ENCODE assay signal across 21 mouse cellular contexts in genomic region chr2:22780884-22781283, GRCm38 (mm10). TPM values are rescaled to one million over a fixed set of nuclear protein-coding genes. Genes with fewer than 3 reads are reported as not detected.
DNase-seq lines count a peak whose midpoint lies in the region; ATAC-seq and TF ChIP-seq lines count a peak whose summit lies in the region.
"Had no signal": no experiment of that assay in that cellular context is flagged by ENCODE, and none has a peak within 500 bp of the region (broad histone marks: within the 10 kb centered on the region; RNA-seq: fewer than 3 reads in every experiment).

No protein-coding gene starts in this region.

- H3K4me3 ChIP-seq in layer of hippocampus, adult 2 months, result no peak overlapping the region
- H3K4me3 ChIP-seq in midbrain, postnatal 0 days (ENCODE audit: low read depth, low read length), result no peak overlapping the region
- no peak overlapping the region for H3K4me3 ChIP-seq in midbrain, embryonic 16.5 days (ENCODE audit: low read depth, low read length)
- H3K4me3 ChIP-seq in liver, embryonic 14.5 days (ENCODE audit: insufficient read depth in 1 of 2, low read depth in 2 of 2, low read length in 2 of 2), result no peak overlapping the region
- H3K4me3 ChIP-seq in heart, embryonic 12.5 days, result no peak overlapping the region
- H3K4me3 ChIP-seq: embryonic facial prominence, embryonic 10.5 days; forebrain, embryonic 10.5 days; heart, embryonic 10.5 days; hindbrain, embryonic 10.5 days; hindbrain, embryonic 15.5 days had no signal

- ATAC-seq in midbrain, postnatal 0 days (ENCODE audit: low FRiP score), result no peak
- no peak for ATAC-seq in midbrain, embryonic 16.5 days
- no peak for ATAC-seq in liver, embryonic 14.5 days (ENCODE audit: insufficient read depth)
- ATAC-seq in erythroid progenitor cell, adult 5-6 weeks (replicated peaks; ENCODE audit: low FRiP score, poor library complexity, severe bottlenecking), result no peak
- ATAC-seq in heart, embryonic 12.5 days (ENCODE audit: insufficient number of reproducible peaks, low FRiP score), result no peak
- ATAC-seq: forebrain, embryonic 14.5 days had no signal

- no peaks in the 10 kb centered on the region for H3K27me3 ChIP-seq in midbrain, postnatal 0 days (ENCODE audit: insufficient read depth, low read length)
- H3K27me3 ChIP-seq in midbrain, embryonic 16.5 days (ENCODE audit: control insufficient read depth, insufficient read depth, low read depth, low read length), result no peaks in the 10 kb centered on the region
- no peaks in the 10 kb centered on the region for H3K27me3 ChIP-seq in liver, embryonic 14.5 days (ENCODE audit: control insufficient read depth, insufficient read depth, low read length)
- no peaks in the 10 kb centered on the region for H3K27me3 ChIP-seq in heart, embryonic 12.5 days (replicated peaks)
- H3K27me3 ChIP-seq: hindbrain, embryonic 15.5 days had no signal

- H3K4me1 ChIP-seq in midbrain, postnatal 0 days (ENCODE audit: insufficient read depth, low read length), result no peaks in the 10 kb centered on the region
- no peaks in the 10 kb centered on the region for H3K4me1 ChIP-seq in midbrain, embryonic 16.5 days (ENCODE audit: control insufficient read depth, insufficient read depth, low read length)
- H3K4me1 ChIP-seq in liver, embryonic 14.5 days (replicated peaks; ENCODE audit: control insufficient read depth in 2 of 2, insufficient read depth in 2 of 2, low read length in 1 of 2), result peaks cover 32 to 42% of the 10 kb centered on the region in 2 experiments
- H3K4me1 ChIP-seq in heart, embryonic 12.5 days (replicated peaks), result no peaks in the 10 kb centered on the region
- H3K4me1 ChIP-seq: embryonic facial prominence, embryonic 10.5 days; forebrain, embryonic 10.5 days; heart, embryonic 10.5 days; hindbrain, embryonic 10.5 days; hindbrain, embryonic 15.5 days had no signal

- no peak for TF ChIP-seq EP300 in liver, embryonic 14.5 days (IDR thresholded peaks at IDR 0.05; ENCODE audit: low read depth)

- DNase-seq in layer of hippocampus, adult 2 months (ENCODE audit: low spot score in 2 of 2), result no peak
- no peak for DNase-seq in layer of hippocampus, adult 9-11 months
- peak; percentile 16 for DNase-seq in midbrain, postnatal 0 days (ENCODE audit: low spot score)
- no peak for DNase-seq in liver, embryonic 14.5 days (ENCODE audit: low read depth in 3 of 3, low spot score in 3 of 3)
- DNase-seq in telencephalon, adult 2 months (ENCODE audit: low read depth, low spot score), result peak; percentile 43
- DNase-seq: adrenal gland, adult 8-10 months; adrenal gland, postnatal 36 days; cerebellum, adult 11 months; cerebellum, adult 9-11 months; cerebellum, postnatal 36 days; gastrocnemius, postnatal 10 days; heart, adult 18-20 months had no signal

- no peaks in the 10 kb centered on the region for H3K9me3 ChIP-seq in midbrain, postnatal 0 days (ENCODE audit: low read length)
- no peaks in the 10 kb centered on the region for H3K9me3 ChIP-seq in midbrain, embryonic 16.5 days (replicated peaks; ENCODE audit: control insufficient read depth, low read length, poor library complexity, severe bottlenecking)
- no peaks in the 10 kb centered on the region for H3K9me3 ChIP-seq in liver, embryonic 14.5 days (ENCODE audit: control insufficient read depth, low read length)
- no peaks in the 10 kb centered on the region for H3K9me3 ChIP-seq in heart, embryonic 12.5 days (replicated peaks)
- H3K9me3 ChIP-seq: embryonic facial prominence, embryonic 10.5 days; forebrain, embryonic 10.5 days; heart, embryonic 10.5 days; hindbrain, embryonic 10.5 days; hindbrain, embryonic 15.5 days had no signal

- H3K27ac ChIP-seq in layer of hippocampus, adult 2 months, result 0 out of 2 replicates have a peak overlapping the region, but pooled peaks have one; percentile 8
- H3K27ac ChIP-seq in midbrain, postnatal 0 days (ENCODE audit: low read depth, low read length), result no peak overlapping the region
- no peak overlapping the region for H3K27ac ChIP-seq in midbrain, embryonic 16.5 days (ENCODE audit: low read length)
- peak overlapping the region; percentile 55 for H3K27ac ChIP-seq in liver, embryonic 14.5 days
- no peak overlapping the region for H3K27ac ChIP-seq in heart, embryonic 12.5 days (ENCODE audit: poor library complexity, severe bottlenecking)
- H3K27ac ChIP-seq: embryonic facial prominence, embryonic 10.5 days; forebrain, embryonic 10.5 days; heart, embryonic 10.5 days; hindbrain, embryonic 10.5 days; hindbrain, embryonic 15.5 days had no signal

- WGBS in midbrain, postnatal 0 days, result 63% methylated on average over 1 of the region's 1 CpGs
- 61% methylated on average over 1 of the region's 1 CpGs for WGBS in midbrain, embryonic 16.5 days
- 51% methylated on average over 1 of the region's 1 CpGs for WGBS in liver, embryonic 14.5 days (ENCODE audit: insufficient replicate concordance)
- 71% methylated on average over 1 of the region's 1 CpGs for WGBS in heart, embryonic 12.5 days

- H3K36me3 ChIP-seq in midbrain, postnatal 0 days (ENCODE audit: insufficient read depth, low read length), result no peaks in the 10 kb centered on the region
- H3K36me3 ChIP-seq in midbrain, embryonic 16.5 days (ENCODE audit: control insufficient read depth, insufficient read depth, low read length), result no peaks in the 10 kb centered on the region
- H3K36me3 ChIP-seq in liver, embryonic 14.5 days (replicated peaks; ENCODE audit: control insufficient read depth, insufficient read depth, low read depth), result no peaks in the 10 kb centered on the region
- H3K36me3 ChIP-seq in heart, embryonic 12.5 days, result no peaks in the 10 kb centered on the region
- H3K36me3 ChIP-seq: embryonic facial prominence, embryonic 10.5 days; forebrain, embryonic 10.5 days; heart, embryonic 10.5 days; hindbrain, embryonic 10.5 days; hindbrain, embryonic 15.5 days had no signal

- no peak overlapping the region for H3K9ac ChIP-seq in midbrain, postnatal 0 days (replicated peaks; ENCODE audit: low read length, poor library complexity, severe bottlenecking)
- H3K9ac ChIP-seq in midbrain, embryonic 16.5 days (ENCODE audit: low read depth, low read length), result no peak overlapping the region
- no peak overlapping the region for H3K9ac ChIP-seq in liver, embryonic 14.5 days (replicated peaks)
- no peak overlapping the region for H3K9ac ChIP-seq in heart, embryonic 12.5 days
- H3K9ac ChIP-seq: hindbrain, embryonic 15.5 days had no signal

- no peak overlapping the region for H3K4me2 ChIP-seq in midbrain, postnatal 0 days (ENCODE audit: low read depth, low read length, poor library complexity, severe bottlenecking)
- no peak overlapping the region for H3K4me2 ChIP-seq in midbrain, embryonic 16.5 days (ENCODE audit: low read length)
- H3K4me2 ChIP-seq in liver, embryonic 14.5 days (ENCODE audit: low read depth), result no peak overlapping the region
- no peak overlapping the region for H3K4me2 ChIP-seq in heart, embryonic 12.5 days
- H3K4me2 ChIP-seq: hindbrain, embryonic 15.5 days had no signal

- no peak for TF ChIP-seq CTCF in layer of hippocampus, adult 2 months (conservative IDR thresholded peaks at IDR 0.05)
- no peak for TF ChIP-seq CTCF in midbrain, postnatal 0 days (IDR thresholded peaks at IDR 0.05)
- TF ChIP-seq CTCF in liver, embryonic 14.5 days (IDR thresholded peaks at IDR 0.05; ENCODE audit: low read depth), result no peak

RNA-seq across cellular contexts. Expression of gene Apbb1ip, which starts 7.0 kb away (rescaled TPM):
- 1 to 10 TPM; 5.8 to 6.0 TPM for total RNA-seq in layer of hippocampus, adult 2 months (2021)
- 1.0 and 1.1 TPM in 2 replicates for total RNA-seq in midbrain, postnatal 0 days (2014; rRNA removed)
- polyA plus RNA-seq in midbrain, postnatal 0 days (2015; fragmentation: Nextera tagmentation; extraction: Ambion mirVana), result 1.4 and 1.7 TPM in 2 replicates
- 0.70 and 0.91 TPM in 2 replicates for polyA plus RNA-seq in midbrain, embryonic 16.5 days (2015; fragmentation: Nextera tagmentation; extraction: Ambion mirVana)
- polyA plus RNA-seq in liver, embryonic 14.5 days (2012; rRNA removed), result 4.3 and 7.3 TPM in 2 replicates
- polyA plus RNA-seq in liver, embryonic 14.5 days (2014; fragmentation: Nextera tagmentation; extraction: Ambion mirVana), result 10.6 and 12.2 TPM in 2 replicates
- total RNA-seq in erythroid progenitor cell, adult 5-6 weeks (2015; ENCODE audit: low replicate concordance), result 41.8 and 60.8 TPM in 2 replicates
- total RNA-seq in erythroid progenitor cell, adult 5-6 weeks (2017; ENCODE audit: low replicate concordance), result 7.2 and 16.9 TPM in 2 replicates
- polyA plus RNA-seq in heart, embryonic 12.5 days (2016; fragmentation: Nextera tagmentation; extraction: Ambion mirVana), result 0.61 and 1.2 TPM in 2 replicates

Comparison
In these comparisons a context has a peak if more than half of its experiments do, and no peak if none do; other contexts are left out.
1. DNase-seq: peak in midbrain, postnatal 0 days (single experiment) and telencephalon, adult 2 months (single experiment); none in layer of hippocampus, adult 2 months (0 of 2), layer of hippocampus, adult 9-11 months (single experiment) and liver, embryonic 14.5 days (0 of 3).
2. H3K27ac ChIP-seq: peak in layer of hippocampus, adult 2 months (single experiment) and liver, embryonic 14.5 days (single experiment); none in midbrain, postnatal 0 days (single experiment), midbrain, embryonic 16.5 days (single experiment) and heart, embryonic 12.5 days (single experiment).